Mouse (Mus musculus) brain, embryonic 14.5 days (tissue): ENCODE measurements at regions not wholly inside any gene's neighbourhood (a gene's known extent, or its start where the extent isn't known, plus 50 kb on each side); places are given as distances from the start of the nearest gene placed in this dataset.

ENCODE experiments used
- CTCF ChIP-seq: fragments of 200-500 bp; IDR thresholded peaks from 2 replicates; pipeline ENCODE4 v1.5.1; 2012; ENCODE audit warnings: inconsistent platforms, mild to moderate bottlenecking, moderate library complexity, borderline replicate concordance; ENCODE audit not compliant: insufficient read depth, insufficient read length; ENCODE audit errors: extremely low read depth
- POLR2A ChIP-seq: fragments of 200-500 bp; IDR thresholded peaks from 2 replicates; pipeline ENCODE4 v1.6.1; 2012; ENCODE audit warnings: mild to moderate bottlenecking, inconsistent platforms, borderline replicate concordance; ENCODE audit not compliant: poor library complexity, insufficient read depth, insufficient read length, severe bottlenecking; ENCODE audit errors: extremely low read depth

GRCm38 (mm10) chr13:99099794-99100429, 84.7 kb upstream of the Zfp366 start:
- no peak for TF ChIP-seq CTCF
- TF ChIP-seq POLR2A, result no peak
